Mouse (Mus musculus): ENCODE results near the gene Gm19402. TPM values are rescaled to one million over a fixed set of nuclear protein-coding genes. Genes with fewer than 3 reads are reported as not detected.

Gm19402 gene
- polyA plus RNA-seq, 1 experiment from 2014 or later, result not detected

GRCm38 (mm10) chr10:77670710-77671109 is 19.8 kb downstream of the Gm19402 start:
- WGBS, result 80% methylated on average over 4 of the region's 4 CpGs
- no peak for TF ChIP-seq CTCF (IDR thresholded peaks at IDR 0.05; ENCODE audit: low read depth)
- DNase-seq (ENCODE audit: low spot score), result no peak
- Histone ChIP-seq H3K27ac (no peak overlapping the region), H3K4me2 (ENCODE audit: low read length) (no peak overlapping the region), H3K27me3 (ENCODE audit: insufficient read depth, low read length) (no peaks in the 10 kb centered on the region), H3K9me3 (replicated peaks; ENCODE audit: low read length) (no peaks in the 10 kb centered on the region), H3K36me3 (ENCODE audit: insufficient read depth, low read length) (no peaks in the 10 kb centered on the region), H3K4me3 (replicated peaks; ENCODE audit: low read depth, low read length) (no peak overlapping the region), H3K9ac (ENCODE audit: low read depth, low read length) (no peak overlapping the region), H3K4me1 (replicated peaks; ENCODE audit: insufficient read depth, low read length) (no peaks in the 10 kb centered on the region)
- no peak for ATAC-seq (replicated peaks; ENCODE audit: low FRiP score, low read depth)

DNA sequence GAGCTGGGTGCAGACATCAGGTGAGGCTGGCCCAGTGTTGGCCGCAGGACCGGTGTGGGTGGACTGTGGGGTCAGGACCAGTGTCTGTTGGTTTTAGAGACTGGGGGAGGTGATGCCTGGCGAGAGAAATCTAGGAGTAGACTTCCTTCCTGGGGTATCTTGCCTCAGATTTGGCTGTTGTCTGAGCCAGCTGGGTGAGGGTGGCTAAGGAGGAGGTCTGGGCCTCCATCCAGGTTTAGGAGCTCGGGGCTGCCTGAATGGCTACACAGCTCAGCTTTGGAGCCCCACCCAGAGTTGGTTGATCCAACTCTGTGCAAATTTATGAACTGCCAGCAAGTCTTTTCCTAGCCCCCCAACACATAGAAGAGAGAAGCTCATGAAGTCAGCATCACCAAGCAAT is 23.2 kb downstream of the Gm19402 start:
- Histone ChIP-seq H3K9me3 (replicated peaks; ENCODE audit: low read length) (no peaks in the 10 kb centered on the region), H3K4me3 (replicated peaks; ENCODE audit: low read depth, low read length) (no peak overlapping the region), H3K4me1 (replicated peaks; ENCODE audit: insufficient read depth, low read length) (no peaks in the 10 kb centered on the region), H3K36me3 (ENCODE audit: insufficient read depth, low read length) (no peaks in the 10 kb centered on the region), H3K9ac (ENCODE audit: low read depth, low read length) (no peak overlapping the region), H3K4me2 (ENCODE audit: low read length) (no peak overlapping the region), H3K27ac (no peak overlapping the region), H3K27me3 (ENCODE audit: insufficient read depth, low read length) (no peaks in the 10 kb centered on the region)
- no peak for DNase-seq (ENCODE audit: low spot score)
- TF ChIP-seq CTCF (IDR thresholded peaks at IDR 0.05; ENCODE audit: low read depth), result no peak
- 68% methylated on average over 4 of the region's 4 CpGs for WGBS
- no peak for ATAC-seq (replicated peaks; ENCODE audit: low FRiP score, low read depth)

GRCm38 (mm10) chr10:77666342-77666741 is 24.2 kb downstream of the Gm19402 start:
- DNase-seq (ENCODE audit: low spot score), result no peak
- Histone ChIP-seq H3K9me3 (replicated peaks; ENCODE audit: low read length) (no peaks in the 10 kb centered on the region), H3K27ac (no peak overlapping the region), H3K27me3 (ENCODE audit: insufficient read depth, low read length) (no peaks in the 10 kb centered on the region), H3K4me3 (replicated peaks; ENCODE audit: low read depth, low read length) (no peak overlapping the region), H3K4me2 (ENCODE audit: low read length) (no peak overlapping the region), H3K36me3 (ENCODE audit: insufficient read depth, low read length) (no peaks in the 10 kb centered on the region), H3K4me1 (replicated peaks; ENCODE audit: insufficient read depth, low read length) (no peaks in the 10 kb centered on the region), H3K9ac (ENCODE audit: low read depth, low read length) (no peak overlapping the region)
- 69% methylated on average over 8 of the region's 8 CpGs for WGBS
- ATAC-seq (replicated peaks; ENCODE audit: low FRiP score, low read depth), result no peak
- no peak for TF ChIP-seq CTCF (IDR thresholded peaks at IDR 0.05; ENCODE audit: low read depth)

DNA sequence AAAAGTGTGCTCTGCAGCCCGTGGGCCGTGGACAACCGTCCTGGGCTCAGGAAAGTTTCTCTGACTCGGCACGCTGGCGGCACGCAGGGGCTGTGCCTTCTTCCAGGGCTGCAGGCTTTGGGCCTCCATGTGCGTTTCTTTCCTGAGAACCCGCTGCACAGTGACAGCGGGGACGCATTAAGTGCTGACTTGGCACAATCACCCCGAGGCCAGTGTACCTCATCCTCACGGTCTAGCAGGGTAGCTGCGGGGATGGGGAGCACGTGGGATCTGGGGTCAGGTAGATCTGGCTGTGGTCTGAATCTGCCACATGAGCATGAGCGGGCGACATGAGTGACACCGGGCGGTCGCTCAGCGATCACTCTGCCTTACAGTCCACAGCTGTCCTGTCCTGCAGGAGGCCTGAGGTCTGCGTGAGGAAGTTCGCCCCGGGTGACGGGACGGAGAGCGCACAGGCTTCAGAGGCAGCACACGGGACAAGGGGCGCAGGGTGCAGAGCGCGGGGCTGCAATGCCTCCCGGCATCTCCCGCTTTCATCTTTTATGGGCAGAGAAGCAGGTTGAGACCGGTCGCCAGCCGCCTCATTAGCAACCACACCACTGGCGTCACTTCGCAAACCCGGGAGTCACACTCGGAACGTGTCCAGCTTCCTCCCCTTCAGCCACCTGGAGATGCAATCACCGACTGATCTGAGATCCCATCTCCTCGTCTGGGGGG is 26.4 kb downstream of the Gm19402 start:
- Histone ChIP-seq H3K4me1 (replicated peaks; ENCODE audit: insufficient read depth, low read length) (no peaks in the 10 kb centered on the region), H3K9ac (ENCODE audit: low read depth, low read length) (no peak overlapping the region; the same call in 1 of the 2 replicates), H3K27me3 (ENCODE audit: insufficient read depth, low read length) (no peaks in the 10 kb centered on the region), H3K4me2 (ENCODE audit: low read length) (peak overlapping the region; percentile 45), H3K27ac (no peak overlapping the region), H3K4me3 (replicated peaks; ENCODE audit: low read depth, low read length) (no peak overlapping the region), H3K36me3 (ENCODE audit: insufficient read depth, low read length) (no peaks in the 10 kb centered on the region), H3K9me3 (replicated peaks; ENCODE audit: low read length) (no peaks in the 10 kb centered on the region)
- WGBS, result 24% methylated on average over 43 of the region's 43 CpGs
- ATAC-seq (replicated peaks; ENCODE audit: low FRiP score, low read depth), result 0 out of 2 replicates have a peak, but pooled peaks have one; percentile 35
- TF ChIP-seq CTCF (IDR thresholded peaks at IDR 0.05; ENCODE audit: low read depth), result no peak
- no peak for DNase-seq (ENCODE audit: low spot score)

- Histone ChIP-seq H3K36me3 (ENCODE audit: insufficient read depth, low read length) (no peaks in the 10 kb centered on the region), H3K4me1 (replicated peaks; ENCODE audit: insufficient read depth, low read length) (peaks cover 6% of the 10 kb centered on the region; the same call in 1 of the 2 replicates), H3K4me3 (replicated peaks; ENCODE audit: low read depth, low read length) (no peak overlapping the region), H3K9ac (ENCODE audit: low read depth, low read length) (no peak overlapping the region), H3K27ac (no peak overlapping the region), H3K27me3 (ENCODE audit: insufficient read depth, low read length) (no peaks in the 10 kb centered on the region), H3K9me3 (replicated peaks; ENCODE audit: low read length) (no peaks in the 10 kb centered on the region), H3K4me2 (ENCODE audit: low read length) (no peak overlapping the region; the same call in 1 of the 2 replicates)
- WGBS, result 26% methylated on average over 15 of the region's 15 CpGs
- TF ChIP-seq CTCF (IDR thresholded peaks at IDR 0.05; ENCODE audit: low read depth), result no peak
- peak; percentile 46; the same call in 1 of the 2 replicates for ATAC-seq (replicated peaks; ENCODE audit: low FRiP score, low read depth)
- DNase-seq (ENCODE audit: low spot score), result no peak
Measured at GRCm38 (mm10) chr10:77658286-77658994, 32.1 kb downstream of the Gm19402 start.

- Histone ChIP-seq H3K4me3 (replicated peaks; ENCODE audit: low read depth, low read length) (no peak overlapping the region), H3K9ac (ENCODE audit: low read depth, low read length) (no peak overlapping the region), H3K4me2 (ENCODE audit: low read length) (no peak overlapping the region), H3K9me3 (replicated peaks; ENCODE audit: low read length) (no peaks in the 10 kb centered on the region), H3K27ac (no peak overlapping the region), H3K4me1 (replicated peaks; ENCODE audit: insufficient read depth, low read length) (no peaks in the 10 kb centered on the region), H3K36me3 (ENCODE audit: insufficient read depth, low read length) (no peaks in the 10 kb centered on the region), H3K27me3 (ENCODE audit: insufficient read depth, low read length) (no peaks in the 10 kb centered on the region)
- ATAC-seq (replicated peaks; ENCODE audit: low FRiP score, low read depth) (no peak), DNase-seq (ENCODE audit: low spot score) (no peak)
- 88% methylated on average over 9 of the region's 9 CpGs for WGBS
- no peak for TF ChIP-seq CTCF (IDR thresholded peaks at IDR 0.05; ENCODE audit: low read depth)
Measured at GRCm38 (mm10) chr10:77652046-77652445, 38.5 kb downstream of the Gm19402 start.

Measured in kidney, postnatal 0 days (tissue).